Mouse (Mus musculus): ENCODE data around the gene Rora.

Gene Rora

GRCm38 (mm10) chr9:69110301-69110674 is 456.7 kb downstream of the Rora start:
- no peak for DNase-seq

- peak; percentile 45 for DNase-seq
Measured at GRCm38 (mm10) chr9:69110706-69111105, 457.1 kb downstream of the Rora start.

- DNase-seq, result no peak
Measured at GRCm38 (mm10) chr9:69111539-69111938, 458.0 kb downstream of the Rora start.

- no peak for DNase-seq
Measured at GRCm38 (mm10) chr9:69114429-69114984, 460.9 kb downstream of the Rora start.

GRCm38 (mm10) chr9:69116740-69117139 is 463.2 kb downstream of the Rora start:
- DNase-seq, result no peak

GRCm38 (mm10) chr9:69121117-69121740 is 467.6 kb downstream of the Rora start:
- DNase-seq, result no peak

- peak; percentile 58 for DNase-seq
Measured at GRCm38 (mm10) chr9:69125011-69125786, 471.6 kb downstream of the Rora start.

GRCm38 (mm10) chr9:69125787-69126161 is 472.2 kb downstream of the Rora start:
- DNase-seq, result peak; percentile 33

GRCm38 (mm10) chr9:69126595-69126994 is 473.0 kb downstream of the Rora start:
- DNase-seq, result no peak

GRCm38 (mm10) chr9:69128335-69128734 is 474.7 kb downstream of the Rora start:
- DNase-seq, result no peak

GRCm38 (mm10) chr9:69132995-69133394 is 479.4 kb downstream of the Rora start:
- DNase-seq, result no peak

GRCm38 (mm10) chr9:69133696-69134095 is 480.1 kb downstream of the Rora start:
- no peak for DNase-seq

GRCm38 (mm10) chr9:69134604-69135003 is 481.0 kb downstream of the Rora start:
- DNase-seq, result no peak

- DNase-seq, result no peak
Measured at GRCm38 (mm10) chr9:69136821-69137220, 483.2 kb downstream of the Rora start.

- DNase-seq, result no peak
Measured at GRCm38 (mm10) chr9:69137398-69137797, 483.8 kb downstream of the Rora start.

GRCm38 (mm10) chr9:69140144-69140543 is 486.6 kb downstream of the Rora start:
- DNase-seq, result no peak

GRCm38 (mm10) chr9:69141859-69142258 is 488.3 kb downstream of the Rora start:
- DNase-seq, result no peak

- no peak for DNase-seq
Measured at GRCm38 (mm10) chr9:69146937-69147336, 493.4 kb downstream of the Rora start.

GRCm38 (mm10) chr9:69150224-69150623 is 496.6 kb downstream of the Rora start:
- DNase-seq, result no peak

- DNase-seq, result no peak
Measured at GRCm38 (mm10) chr9:69154684-69155083, 501.1 kb downstream of the Rora start.

GRCm38 (mm10) chr9:69155836-69156595 is 502.4 kb downstream of the Rora start:
- no peak for DNase-seq

GRCm38 (mm10) chr9:69160818-69161217 is 507.2 kb downstream of the Rora start:
- DNase-seq, result no peak

GRCm38 (mm10) chr9:69164653-69165052 is 511.1 kb downstream of the Rora start:
- no peak for DNase-seq

Measured in thymus, postnatal 4 days (tissue).